Mouse (Mus musculus): ENCODE data around the gene Pctp. TPM values are rescaled to one million over a fixed set of nuclear protein-coding genes. Genes with fewer than 3 reads are reported as not detected.

Pctp gene
- polyA plus RNA-seq, 1 experiment from 2014 or later, result 11.1 TPM

DNA sequence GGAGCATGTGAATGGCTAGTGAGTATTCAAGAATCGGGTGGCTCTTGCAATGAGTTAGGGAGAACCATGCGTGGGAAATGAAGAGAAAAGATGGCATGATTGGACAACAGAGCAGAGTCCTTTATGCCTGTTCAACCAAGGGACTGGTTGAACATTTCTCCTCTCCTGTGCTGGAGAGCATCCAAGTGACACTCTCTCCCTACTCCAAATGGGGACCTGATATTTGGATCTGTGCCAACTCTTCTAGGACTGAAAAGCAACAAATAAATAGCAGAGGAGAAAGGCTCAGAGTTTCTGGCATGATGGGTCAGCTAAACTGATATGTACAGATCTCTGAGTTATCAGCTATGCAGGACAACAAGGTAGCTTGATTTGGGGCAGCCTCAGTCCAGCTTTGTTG lies 8.0 kb downstream of the Pctp start:
- no peak for DNase-seq (ENCODE audit: low spot score)
- no peak for ATAC-seq (ENCODE audit: insufficient number of reproducible peaks, low FRiP score, low TSS enrichment, low read depth)
- 87% methylated on average over 2 of the region's 2 CpGs for WGBS

DNA sequence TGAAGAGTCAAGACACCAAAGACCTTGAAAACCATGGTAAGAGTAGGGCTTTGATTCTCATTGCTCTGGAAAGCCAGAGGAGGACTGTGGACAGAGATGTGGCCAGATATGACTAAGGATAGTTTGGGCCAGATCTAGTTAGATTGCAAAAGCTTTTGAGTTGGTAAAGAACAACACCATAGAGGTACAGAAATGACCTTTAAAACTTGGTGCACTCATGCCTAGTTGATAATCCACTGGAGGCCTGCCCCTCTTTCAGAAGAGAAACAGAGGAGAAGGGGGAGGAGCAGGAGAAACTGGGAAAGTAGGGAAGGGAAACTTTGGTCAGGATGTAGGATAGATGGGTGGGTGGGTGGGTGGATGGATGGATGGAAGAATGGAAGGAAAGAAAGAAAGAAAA lies 11.0 kb downstream of the Pctp start:
- no peak for DNase-seq (ENCODE audit: low spot score)
- Histone ChIP-seq H3K4me3 (ENCODE audit: low read depth, low read length) (no peak overlapping the region), H3K9ac (ENCODE audit: low read length) (no peak overlapping the region), H3K4me2 (ENCODE audit: low read depth, severe bottlenecking) (no peak overlapping the region), H3K27ac (replicated peaks; ENCODE audit: low read depth, low read length) (no peak overlapping the region), H3K27me3 (ENCODE audit: control insufficient read depth, insufficient read depth, low read length) (no peaks in the 10 kb centered on the region), H3K9me3 (ENCODE audit: control insufficient read depth, low read length) (no peaks in the 10 kb centered on the region), H3K36me3 (ENCODE audit: control insufficient read depth, insufficient read depth, low read length) (no peaks in the 10 kb centered on the region), H3K4me1 (ENCODE audit: control insufficient read depth, insufficient read depth, low read length) (no peaks in the 10 kb centered on the region)
- ATAC-seq (ENCODE audit: insufficient number of reproducible peaks, low FRiP score, low TSS enrichment, low read depth), result no peak

More for the DNA sequence above, 8.0 kb downstream of the Pctp start:
- Histone ChIP-seq H3K9me3 (ENCODE audit: control insufficient read depth, low read length) (no peaks in the 10 kb centered on the region), H3K9ac (ENCODE audit: low read length) (no peak overlapping the region), H3K27me3 (ENCODE audit: control insufficient read depth, insufficient read depth, low read length) (no peaks in the 10 kb centered on the region), H3K4me2 (ENCODE audit: low read depth, severe bottlenecking) (no peak overlapping the region), H3K4me1 (ENCODE audit: control insufficient read depth, insufficient read depth, low read length) (no peaks in the 10 kb centered on the region), H3K36me3 (ENCODE audit: control insufficient read depth, insufficient read depth, low read length) (no peaks in the 10 kb centered on the region), H3K27ac (replicated peaks; ENCODE audit: low read depth, low read length) (no peak overlapping the region), H3K4me3 (ENCODE audit: low read depth, low read length) (no peak overlapping the region)

DNA sequence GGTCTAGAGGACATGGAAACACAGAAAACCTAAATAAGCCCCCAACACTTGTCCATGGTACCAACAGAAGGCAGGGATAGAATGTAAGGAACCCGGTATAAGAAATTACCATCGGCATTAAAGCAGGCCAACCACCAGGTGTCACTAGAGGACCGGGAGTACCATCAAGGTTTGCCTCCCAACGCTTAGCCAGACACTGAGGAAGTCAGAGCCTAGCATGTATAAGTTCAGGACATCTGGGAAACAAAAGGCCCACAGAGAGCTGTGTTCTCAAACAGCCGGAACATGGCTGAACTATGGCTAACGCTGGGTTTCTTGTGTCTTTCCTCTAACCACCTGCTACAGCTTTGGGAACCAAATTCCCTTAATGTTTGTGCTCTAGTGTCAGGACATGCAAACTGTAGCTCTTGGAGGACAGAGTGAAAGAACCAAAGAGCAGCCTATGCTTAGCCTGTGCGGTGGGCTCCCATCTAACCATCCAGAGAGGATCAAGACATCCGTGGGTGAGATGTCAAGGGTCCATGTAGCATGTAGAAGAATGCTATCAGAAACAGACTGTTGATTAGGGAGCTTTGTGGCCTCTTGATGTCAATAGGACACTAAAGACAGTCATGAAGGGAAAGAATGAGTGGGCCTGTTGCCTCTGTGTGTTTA lies 13.6 kb downstream of the Pctp start:
- H3K27ac ChIP-seq (replicated peaks; ENCODE audit: low read depth, low read length), result no peak overlapping the region
- no peak overlapping the region for H3K4me3 ChIP-seq (ENCODE audit: low read depth, low read length)
- 24% methylated on average over 8 of the region's 8 CpGs for WGBS

DNA sequence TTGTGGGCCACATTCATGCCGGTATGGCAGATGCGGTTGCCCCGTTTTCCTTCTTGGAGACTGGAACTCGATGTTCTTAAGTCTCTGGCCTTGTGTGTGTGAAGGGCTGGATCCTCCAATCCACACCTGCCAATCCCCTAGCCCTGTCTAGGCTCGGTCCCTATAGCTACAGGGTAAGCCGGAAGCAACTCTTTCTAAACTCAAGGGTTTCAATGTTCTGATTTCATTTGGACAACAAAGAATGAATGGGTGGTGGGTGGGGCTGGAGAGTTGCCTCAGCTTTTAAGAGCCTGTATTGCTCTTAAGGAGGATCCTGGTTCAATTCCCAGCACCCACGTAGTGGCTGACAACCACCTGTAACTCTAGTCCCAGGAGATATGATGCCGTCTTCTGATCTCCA lies 16.2 kb downstream of the Pctp start:
- Histone ChIP-seq H3K27ac (replicated peaks; ENCODE audit: low read depth, low read length) (no peak overlapping the region), H3K36me3 (ENCODE audit: control insufficient read depth, insufficient read depth, low read length) (no peaks in the 10 kb centered on the region), H3K4me3 (ENCODE audit: low read depth, low read length) (no peak overlapping the region), H3K27me3 (ENCODE audit: control insufficient read depth, insufficient read depth, low read length) (no peaks in the 10 kb centered on the region), H3K4me2 (ENCODE audit: low read depth, severe bottlenecking) (no peak overlapping the region), H3K9ac (ENCODE audit: low read length) (no peak overlapping the region), H3K4me1 (ENCODE audit: control insufficient read depth, insufficient read depth, low read length) (no peaks in the 10 kb centered on the region), H3K9me3 (ENCODE audit: control insufficient read depth, low read length) (no peaks in the 10 kb centered on the region)
- no peak for DNase-seq (ENCODE audit: low spot score)
- no peak for ATAC-seq (ENCODE audit: insufficient number of reproducible peaks, low FRiP score, low TSS enrichment, low read depth)
- 94% methylated on average over 8 of the region's 8 CpGs for WGBS

More for the DNA sequence above, 13.6 kb downstream of the Pctp start:
- H3K9me3 ChIP-seq (ENCODE audit: control insufficient read depth, low read length), result no peaks in the 10 kb centered on the region
- peak; percentile 88 for DNase-seq (ENCODE audit: low spot score)
- no peaks in the 10 kb centered on the region for H3K4me1 ChIP-seq (ENCODE audit: control insufficient read depth, insufficient read depth, low read length)
- peak; percentile 54; the same call in 1 of the 2 replicates for ATAC-seq (ENCODE audit: insufficient number of reproducible peaks, low FRiP score, low TSS enrichment, low read depth)
- no peak overlapping the region for H3K9ac ChIP-seq (ENCODE audit: low read length)
- H3K4me2 ChIP-seq (ENCODE audit: low read depth, severe bottlenecking), result no peak overlapping the region
- no peaks in the 10 kb centered on the region for H3K36me3 ChIP-seq (ENCODE audit: control insufficient read depth, insufficient read depth, low read length)
- H3K27me3 ChIP-seq (ENCODE audit: control insufficient read depth, insufficient read depth, low read length), result no peaks in the 10 kb centered on the region

DNA sequence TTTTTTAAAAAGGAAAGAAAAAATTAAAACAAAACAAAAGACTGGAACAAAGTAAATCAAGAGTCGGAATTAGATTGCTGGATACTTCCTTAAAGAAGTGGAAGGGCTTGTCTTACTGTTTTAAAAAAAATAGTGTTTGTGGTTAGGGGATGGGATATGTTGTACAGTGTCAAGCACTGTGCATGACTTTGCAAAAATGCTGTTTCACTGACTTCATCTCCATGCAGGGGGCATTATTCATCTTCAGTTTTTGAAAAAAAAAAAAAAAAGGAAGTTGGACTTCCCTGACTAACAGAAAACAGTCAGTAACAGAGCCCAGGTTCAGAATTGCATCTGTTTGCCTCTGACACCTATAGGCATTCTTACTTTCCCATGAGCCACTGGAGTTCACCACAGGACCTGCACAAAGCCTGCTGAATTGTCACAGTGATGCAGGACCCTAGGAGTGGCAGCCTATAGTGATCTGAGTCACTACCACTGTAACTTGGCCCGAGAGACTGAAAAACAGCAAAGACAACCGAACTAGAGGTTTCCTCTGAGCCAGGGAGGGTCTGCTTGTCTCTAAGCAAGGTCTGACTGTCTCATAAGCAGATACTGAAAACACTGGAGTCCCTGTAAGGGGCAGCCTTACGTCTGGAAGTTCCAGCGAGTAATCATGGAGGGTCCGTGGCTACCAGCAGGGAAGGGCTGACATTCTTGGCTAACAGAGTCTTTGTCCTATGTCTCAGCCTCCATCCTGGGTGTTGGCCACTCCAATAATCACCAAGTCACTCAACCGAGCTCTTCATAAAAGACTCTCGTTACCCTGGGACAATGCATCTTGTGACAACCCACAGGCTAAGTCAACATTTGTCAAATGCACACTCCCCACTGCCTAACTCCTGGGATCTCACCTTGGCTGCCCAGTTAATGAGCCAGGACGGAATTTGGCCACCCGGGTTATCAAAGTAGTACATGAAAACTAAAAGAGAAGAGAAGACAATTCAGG lies 17.2 kb downstream of the Pctp start:
- DNase-seq (ENCODE audit: low spot score) (no peak), ATAC-seq (ENCODE audit: insufficient number of reproducible peaks, low FRiP score, low TSS enrichment, low read depth) (no peak)
- Histone ChIP-seq H3K4me2 (ENCODE audit: low read depth, severe bottlenecking) (no peak overlapping the region), H3K9me3 (ENCODE audit: control insufficient read depth, low read length) (no peaks in the 10 kb centered on the region), H3K27ac (replicated peaks; ENCODE audit: low read depth, low read length) (no peak overlapping the region), H3K9ac (ENCODE audit: low read length) (no peak overlapping the region), H3K36me3 (ENCODE audit: control insufficient read depth, insufficient read depth, low read length) (no peaks in the 10 kb centered on the region), H3K4me1 (ENCODE audit: control insufficient read depth, insufficient read depth, low read length) (no peaks in the 10 kb centered on the region), H3K4me3 (ENCODE audit: low read depth, low read length) (no peak overlapping the region), H3K27me3 (ENCODE audit: control insufficient read depth, insufficient read depth, low read length) (no peaks in the 10 kb centered on the region)
- 82% methylated on average over 10 of the region's 10 CpGs for WGBS

DNA sequence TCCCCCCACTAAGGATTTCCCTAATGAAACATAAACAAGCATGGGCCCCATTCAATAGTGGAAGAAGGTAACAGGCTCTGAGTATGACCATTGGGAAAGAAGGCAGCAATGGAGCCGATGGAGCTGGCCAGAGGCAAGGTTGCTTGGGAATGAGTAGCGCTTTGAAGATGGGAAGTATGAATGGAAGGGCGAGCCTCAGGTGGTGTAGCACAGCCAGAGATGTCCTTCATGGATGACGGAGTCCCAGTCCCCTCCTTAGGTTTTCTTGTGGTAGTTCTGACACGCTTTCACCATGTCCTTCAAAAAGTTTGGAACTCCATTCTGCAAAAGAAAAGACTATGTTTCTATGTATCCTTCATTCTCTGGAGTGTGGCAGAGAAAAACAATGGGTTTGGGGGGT lies 18.3 kb downstream of the Pctp start:
- WGBS, result 93% methylated on average over 5 of the region's 5 CpGs
- no peak for ATAC-seq (ENCODE audit: insufficient number of reproducible peaks, low FRiP score, low TSS enrichment, low read depth)

DNA sequence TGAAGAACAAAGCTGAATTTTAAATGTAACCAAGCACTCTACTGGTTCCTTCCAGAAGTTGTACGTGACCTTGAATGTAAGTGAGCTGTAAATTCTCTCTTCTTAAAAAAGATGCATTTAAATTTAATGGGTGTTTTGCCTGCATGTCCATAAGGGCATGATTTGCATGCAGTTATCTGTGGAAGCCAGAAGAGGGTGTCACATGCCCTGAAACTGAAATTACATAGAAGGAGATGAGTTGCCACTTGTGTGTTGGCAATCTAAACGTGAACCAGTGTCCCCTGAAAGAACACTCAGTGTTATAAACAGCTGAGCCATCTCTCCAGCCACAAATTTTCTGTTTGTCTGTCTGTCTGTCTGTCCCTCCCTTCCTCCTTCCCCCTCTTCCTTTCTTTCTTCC lies 19.8 kb downstream of the Pctp start:
- no peaks in the 10 kb centered on the region for H3K9me3 ChIP-seq (ENCODE audit: control insufficient read depth, low read length)
- WGBS, result 86% methylated on average over 2 of the region's 2 CpGs
- no peak overlapping the region for H3K4me3 ChIP-seq (ENCODE audit: low read depth, low read length)

More for the DNA sequence above, 18.3 kb downstream of the Pctp start:
- H3K4me3 ChIP-seq (ENCODE audit: low read depth, low read length), result no peak overlapping the region
- H3K27ac ChIP-seq (replicated peaks; ENCODE audit: low read depth, low read length), result no peak overlapping the region
- H3K4me1 ChIP-seq (ENCODE audit: control insufficient read depth, insufficient read depth, low read length), result no peaks in the 10 kb centered on the region
- no peaks in the 10 kb centered on the region for H3K36me3 ChIP-seq (ENCODE audit: control insufficient read depth, insufficient read depth, low read length)
- no peak overlapping the region for H3K4me2 ChIP-seq (ENCODE audit: low read depth, severe bottlenecking)
- no peaks in the 10 kb centered on the region for H3K9me3 ChIP-seq (ENCODE audit: control insufficient read depth, low read length)
- no peak for DNase-seq (ENCODE audit: low spot score)
- no peak overlapping the region for H3K9ac ChIP-seq (ENCODE audit: low read length)
- H3K27me3 ChIP-seq (ENCODE audit: control insufficient read depth, insufficient read depth, low read length), result no peaks in the 10 kb centered on the region

DNA sequence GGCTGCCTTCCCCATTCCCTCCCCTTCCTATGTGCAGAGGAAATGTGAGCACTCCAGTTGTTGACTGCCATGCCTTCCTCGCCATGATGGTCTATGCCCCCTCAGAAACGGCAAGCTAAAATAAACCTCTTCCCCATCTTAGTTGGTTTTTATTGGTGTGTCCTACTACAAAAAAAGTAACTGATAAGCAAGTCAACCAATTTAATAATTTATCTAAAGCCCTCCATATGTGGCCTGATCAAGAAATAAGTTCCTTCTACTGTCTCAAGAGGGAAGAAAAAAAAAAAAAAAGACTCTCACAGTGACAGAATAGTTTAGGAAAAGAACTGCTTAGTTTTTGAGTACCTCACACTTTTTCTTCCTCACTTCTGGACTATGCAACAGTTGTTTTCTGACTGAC lies 22.6 kb downstream of the Pctp start:
- H3K4me3 ChIP-seq (ENCODE audit: low read depth, low read length), result no peak overlapping the region
- H3K9ac ChIP-seq (ENCODE audit: low read length), result no peak overlapping the region
- ATAC-seq (ENCODE audit: insufficient number of reproducible peaks, low FRiP score, low TSS enrichment, low read depth) (no peak), DNase-seq (ENCODE audit: low spot score) (no peak)
- WGBS, result 89% methylated on average over 2 of the region's 2 CpGs
- H3K36me3 ChIP-seq (ENCODE audit: control insufficient read depth, insufficient read depth, low read length), result no peaks in the 10 kb centered on the region
- H3K9me3 ChIP-seq (ENCODE audit: control insufficient read depth, low read length), result no peaks in the 10 kb centered on the region
- H3K27ac ChIP-seq (replicated peaks; ENCODE audit: low read depth, low read length), result no peak overlapping the region
- H3K4me1 ChIP-seq (ENCODE audit: control insufficient read depth, insufficient read depth, low read length), result no peaks in the 10 kb centered on the region
- no peak overlapping the region for H3K4me2 ChIP-seq (ENCODE audit: low read depth, severe bottlenecking)
- no peaks in the 10 kb centered on the region for H3K27me3 ChIP-seq (ENCODE audit: control insufficient read depth, insufficient read depth, low read length)

More for the DNA sequence above, 19.8 kb downstream of the Pctp start:
- H3K36me3 ChIP-seq (ENCODE audit: control insufficient read depth, insufficient read depth, low read length), result no peaks in the 10 kb centered on the region
- DNase-seq (ENCODE audit: low spot score) (no peak), ATAC-seq (ENCODE audit: insufficient number of reproducible peaks, low FRiP score, low TSS enrichment, low read depth) (no peak)
- H3K27ac ChIP-seq (replicated peaks; ENCODE audit: low read depth, low read length), result no peak overlapping the region
- H3K9ac ChIP-seq (ENCODE audit: low read length), result no peak overlapping the region
- H3K4me1 ChIP-seq (ENCODE audit: control insufficient read depth, insufficient read depth, low read length), result no peaks in the 10 kb centered on the region
- H3K4me2 ChIP-seq (ENCODE audit: low read depth, severe bottlenecking), result no peak overlapping the region
- H3K27me3 ChIP-seq (ENCODE audit: control insufficient read depth, insufficient read depth, low read length), result no peaks in the 10 kb centered on the region
